10 mouse cellular contexts compared by ENCODE assay signal in genomic region chr16:55893410-55894107, GRCm38 (mm10). TPM values are rescaled to one million over a fixed set of nuclear protein-coding genes. Genes with fewer than 3 reads are reported as not detected.
DNase-seq lines count a peak whose midpoint lies in the region; ATAC-seq lines count a peak whose summit lies in the region.
"Had no signal": no experiment of that assay in that cellular context is flagged by ENCODE, and none has a peak within 500 bp of the region (broad histone marks: within the 10 kb centered on the region; RNA-seq: fewer than 3 reads in every experiment).

No protein-coding gene starts in this region.

- no peak overlapping the region for H3K27ac ChIP-seq in hindbrain, embryonic 12.5 days
- H3K27ac ChIP-seq in hindbrain, embryonic 11.5 days (ENCODE audit: low read depth, low read length), result no peak overlapping the region
- no peak overlapping the region for H3K27ac ChIP-seq in forebrain, embryonic 14.5 days (ENCODE audit: low read depth, low read length)
- H3K27ac ChIP-seq in liver, embryonic 12.5 days, result 0 out of 2 replicates have a peak overlapping the region, but pooled peaks have one; percentile 15
- H3K27ac ChIP-seq: macrophage had no signal

- H3K9me3 ChIP-seq in hindbrain, embryonic 12.5 days (replicated peaks), result no peaks in the 10 kb centered on the region
- H3K9me3 ChIP-seq in hindbrain, embryonic 11.5 days (ENCODE audit: control insufficient read depth, low read length), result no peaks in the 10 kb centered on the region
- no peaks in the 10 kb centered on the region for H3K9me3 ChIP-seq in forebrain, embryonic 14.5 days (replicated peaks; ENCODE audit: control insufficient read depth, low read length)
- H3K9me3 ChIP-seq in liver, embryonic 12.5 days (replicated peaks), result no peaks in the 10 kb centered on the region

- peaks cover 14% of the 10 kb centered on the region for H3K36me3 ChIP-seq in hindbrain, embryonic 12.5 days
- H3K36me3 ChIP-seq in hindbrain, embryonic 11.5 days (ENCODE audit: control insufficient read depth, insufficient read depth, low read length), result no peaks in the 10 kb centered on the region
- peaks cover 3% of the 10 kb centered on the region for H3K36me3 ChIP-seq in forebrain, embryonic 14.5 days (ENCODE audit: control insufficient read depth, insufficient read depth, low read length)
- peaks cover 12% of the 10 kb centered on the region for H3K36me3 ChIP-seq in liver, embryonic 12.5 days

- peaks cover 12% of the 10 kb centered on the region for H3K4me1 ChIP-seq in hindbrain, embryonic 12.5 days
- H3K4me1 ChIP-seq in hindbrain, embryonic 11.5 days (replicated peaks; ENCODE audit: control insufficient read depth, insufficient read depth, low read length), result no peaks in the 10 kb centered on the region
- 0 out of 2 replicates have a peak, but pooled peaks cover 10% of the 10 kb centered on the region for H3K4me1 ChIP-seq in forebrain, embryonic 14.5 days (ENCODE audit: control insufficient read depth, insufficient read depth, low read length)
- peaks cover 61% of the 10 kb centered on the region for H3K4me1 ChIP-seq in liver, embryonic 12.5 days

- H3K4me2 ChIP-seq in hindbrain, embryonic 12.5 days (replicated peaks), result peak overlapping the region; percentile 82
- no peak overlapping the region for H3K4me2 ChIP-seq in hindbrain, embryonic 11.5 days (replicated peaks; ENCODE audit: low read depth, low read length)
- peak overlapping the region; percentile 83 for H3K4me2 ChIP-seq in forebrain, embryonic 14.5 days (ENCODE audit: low read length)
- H3K4me2 ChIP-seq in liver, embryonic 12.5 days, result peak overlapping the region; percentile 97

- WGBS in hindbrain, embryonic 12.5 days, result 85% methylated on average over 8 of the region's 8 CpGs
- WGBS in hindbrain, embryonic 11.5 days, result 86% methylated on average over 8 of the region's 8 CpGs
- 87% methylated on average over 8 of the region's 8 CpGs for WGBS in forebrain, embryonic 14.5 days
- WGBS in liver, embryonic 12.5 days (ENCODE audit: insufficient replicate concordance), result 17% methylated on average over 8 of the region's 8 CpGs

- no peak for ATAC-seq in hindbrain, embryonic 12.5 days (ENCODE audit: low FRiP score)
- ATAC-seq in hindbrain, embryonic 11.5 days (ENCODE audit: low FRiP score), result no peak
- no peak for ATAC-seq in forebrain, embryonic 14.5 days
- ATAC-seq in liver, embryonic 12.5 days, result 0 out of 2 replicates have a peak, but pooled peaks have one; percentile 24

- H3K4me3 ChIP-seq in hindbrain, embryonic 12.5 days, result no peak overlapping the region
- no peak overlapping the region for H3K4me3 ChIP-seq in hindbrain, embryonic 11.5 days (ENCODE audit: low read depth, low read length)
- 0 out of 2 replicates have a peak overlapping the region, but pooled peaks have one; percentile 76 for H3K4me3 ChIP-seq in forebrain, embryonic 14.5 days (ENCODE audit: low read depth, low read length)
- H3K4me3 ChIP-seq in liver, embryonic 12.5 days, result peak overlapping the region; percentile 83

- no peaks in the 10 kb centered on the region for H3K27me3 ChIP-seq in hindbrain, embryonic 12.5 days
- no peaks in the 10 kb centered on the region for H3K27me3 ChIP-seq in hindbrain, embryonic 11.5 days (ENCODE audit: control insufficient read depth, insufficient read depth, low read length)
- H3K27me3 ChIP-seq in forebrain, embryonic 14.5 days (replicated peaks; ENCODE audit: control insufficient read depth, insufficient read depth, low read length), result no peaks in the 10 kb centered on the region
- no peaks in the 10 kb centered on the region for H3K27me3 ChIP-seq in liver, embryonic 12.5 days (replicated peaks)

- 0 out of 2 replicates have a peak overlapping the region, but pooled peaks have one; percentile 77 for H3K9ac ChIP-seq in hindbrain, embryonic 12.5 days
- no peak overlapping the region for H3K9ac ChIP-seq in hindbrain, embryonic 11.5 days (ENCODE audit: low read depth, low read length)
- no peak overlapping the region for H3K9ac ChIP-seq in forebrain, embryonic 14.5 days (ENCODE audit: low read length)
- peak overlapping the region; percentile 78; the same call in 1 of the 2 replicates for H3K9ac ChIP-seq in liver, embryonic 12.5 days

- DNase-seq in hindbrain, embryonic 11.5 days (ENCODE audit: low spot score), result no peak
- peak; percentile 44 for DNase-seq in 416B (ENCODE audit: low read depth)
- DNase-seq in forebrain, embryonic 14.5 days (ENCODE audit: low spot score), result no peak
- no peak for DNase-seq in adrenal gland, postnatal 4 days (ENCODE audit: low spot score in 2 of 2)
- no peak for DNase-seq in layer of hippocampus, postnatal 14 days (ENCODE audit: low spot score in 2 of 2)
- DNase-seq in right cerebral cortex, postnatal 10 days (ENCODE audit: low spot score in 2 of 2), result no peak
- DNase-seq: thymus, postnatal 4 days had no signal

RNA-seq across cellular contexts. Expression of gene Nxpe3, which starts 1.5 kb away (rescaled TPM):
- 0.77 and 1.1 TPM in 2 replicates for polyA plus RNA-seq in hindbrain, embryonic 12.5 days (2016; fragmentation: Nextera tagmentation; extraction: Ambion mirVana)
- polyA plus RNA-seq in hindbrain, embryonic 11.5 days (2014; fragmentation: Nextera tagmentation; extraction: Ambion mirVana), result 1.0 and 1.1 TPM in 2 replicates
- 1.3 and 1.5 TPM in 2 replicates for polyA plus RNA-seq in forebrain, embryonic 14.5 days (2014; fragmentation: Nextera tagmentation; extraction: Ambion mirVana)
- 0.57 and 0.71 TPM in 2 replicates for polyA plus RNA-seq in liver, embryonic 12.5 days (2016; fragmentation: Nextera tagmentation; extraction: Ambion mirVana)
- total RNA-seq in adrenal gland, postnatal 4 days (2021), result 1 to 10 TPM; 2.5 to 3.0 TPM
- total RNA-seq in layer of hippocampus, postnatal 14 days (2021), result 10 to 100 TPM in 1 of 2 experiments, 1 to 10 TPM in 1; 9.3 to 10.2 TPM

RNA-seq across cellular contexts. Expression of gene Cep97, which starts 41.1 kb away (rescaled TPM):
- polyA plus RNA-seq in hindbrain, embryonic 12.5 days (2016; fragmentation: Nextera tagmentation; extraction: Ambion mirVana), result 16.5 and 19.5 TPM in 2 replicates
- polyA plus RNA-seq in hindbrain, embryonic 11.5 days (2014; fragmentation: Nextera tagmentation; extraction: Ambion mirVana), result 18.7 and 23.0 TPM in 2 replicates
- polyA plus RNA-seq in forebrain, embryonic 14.5 days (2014; fragmentation: Nextera tagmentation; extraction: Ambion mirVana), result 15.8 and 19.4 TPM in 2 replicates
- 5.7 and 6.0 TPM in 2 replicates for polyA plus RNA-seq in liver, embryonic 12.5 days (2016; fragmentation: Nextera tagmentation; extraction: Ambion mirVana)
- 10 to 100 TPM; 10.8 to 13.0 TPM for total RNA-seq in adrenal gland, postnatal 4 days (2021)
- 10 to 100 TPM; 11.5 to 14.1 TPM for total RNA-seq in layer of hippocampus, postnatal 14 days (2021)

RNA-seq across cellular contexts. Expression of gene Nfkbiz, which starts 54.9 kb away (rescaled TPM):
- polyA plus RNA-seq in hindbrain, embryonic 12.5 days (2016; fragmentation: Nextera tagmentation; extraction: Ambion mirVana), result 1.4 and 1.8 TPM in 2 replicates
- 1.5 and 1.6 TPM in 2 replicates for polyA plus RNA-seq in hindbrain, embryonic 11.5 days (2014; fragmentation: Nextera tagmentation; extraction: Ambion mirVana)
- 0.99 and 1.3 TPM in 2 replicates for polyA plus RNA-seq in forebrain, embryonic 14.5 days (2014; fragmentation: Nextera tagmentation; extraction: Ambion mirVana)
- polyA plus RNA-seq in liver, embryonic 12.5 days (2016; fragmentation: Nextera tagmentation; extraction: Ambion mirVana), result 2.4 and 2.6 TPM in 2 replicates
- 1 to 10 TPM; 6.8 to 7.4 TPM for total RNA-seq in adrenal gland, postnatal 4 days (2021)
- 1 to 10 TPM; 4.9 to 5.1 TPM for total RNA-seq in layer of hippocampus, postnatal 14 days (2021)

Comparison
In these comparisons a context has a peak if more than half of its experiments do, and no peak if none do; other contexts are left out.
1. H3K9ac ChIP-seq: peak in hindbrain, embryonic 12.5 days (single experiment) and liver, embryonic 12.5 days (single experiment); none in hindbrain, embryonic 11.5 days (single experiment) and forebrain, embryonic 14.5 days (single experiment).
2. H3K4me3 ChIP-seq: peak in forebrain, embryonic 14.5 days (single experiment) and liver, embryonic 12.5 days (single experiment); none in hindbrain, embryonic 12.5 days (single experiment) and hindbrain, embryonic 11.5 days (single experiment).